In genomic region chr3:104221156-104221555, GRCm38 (mm10) we compare ENCODE assay signal across 8 mouse cellular contexts. TPM values are rescaled to one million over a fixed set of nuclear protein-coding genes. Genes with fewer than 3 reads are reported as not detected.
A peak's percentile ranks its signal among the peaks of the same experiment; 100 is the strongest.
DNase-seq lines count a peak whose midpoint lies in the region; ATAC-seq and TF ChIP-seq lines count a peak whose summit lies in the region.

No protein-coding gene starts in this region.

- peaks cover 4% of the 10 kb centered on the region for H3K4me1 ChIP-seq in heart, adult 2 months (ENCODE audit: control insufficient read depth, insufficient read depth, low read length)
- H3K4me1 ChIP-seq in bone marrow macrophage, adult 2 months (ENCODE audit: control insufficient read depth, insufficient read depth, low read length), result peaks cover 13% of the 10 kb centered on the region; the same call in 1 of the 2 replicates
- H3K4me1 ChIP-seq in intestine, embryonic 14.5 days (replicated peaks; ENCODE audit: control insufficient read depth, insufficient read depth, low read length), result peaks cover 1% of the 10 kb centered on the region
- peaks cover 20% of the 10 kb centered on the region for H3K4me1 ChIP-seq in midbrain, embryonic 13.5 days (replicated peaks)

- DNase-seq in heart, adult 2 months, result no peak
- no peak for DNase-seq in heart, adult 18-20 months
- DNase-seq in intestine, embryonic 14.5 days (ENCODE audit: low spot score), result no peak
- no peak for DNase-seq in left cerebral cortex, postnatal 25 days (ENCODE audit: low spot score in 2 of 2)
- DNase-seq in natural killer cell, adult 2 months (ENCODE audit: low spot score in 2 of 2), result no peak
- DNase-seq in left cerebral cortex, postnatal 4 days, result no peak

- no peak for ATAC-seq in intestine, embryonic 14.5 days (replicated peaks; ENCODE audit: low FRiP score, low TSS enrichment, low read depth)
- ATAC-seq in midbrain, embryonic 13.5 days, result no peak

- H3K4me3 ChIP-seq in heart, adult 2 months, result peak overlapping the region; percentile 93
- peak overlapping the region; percentile 71 for H3K4me3 ChIP-seq in bone marrow macrophage, adult 2 months (ENCODE audit: insufficient read depth, low read length)
- peak overlapping the region; percentile 89 for H3K4me3 ChIP-seq in intestine, embryonic 14.5 days (ENCODE audit: low read depth, low read length)
- peak overlapping the region; percentile 89 for H3K4me3 ChIP-seq in midbrain, embryonic 13.5 days (replicated peaks)

- no peak for TF ChIP-seq CTCF in heart, adult 2 months (IDR thresholded peaks at IDR 0.05)
- TF ChIP-seq CTCF in bone marrow macrophage, adult 2 months (IDR thresholded peaks at IDR 0.05; ENCODE audit: low read depth, low read length), result no peak

- peaks cover 2% of the 10 kb centered on the region for H3K79me2 ChIP-seq in heart, adult 2 months (replicated peaks; ENCODE audit: control insufficient read depth, insufficient read depth, low read length)

- TF ChIP-seq EP300 in heart, adult 2 months (IDR thresholded peaks at IDR 0.05; ENCODE audit: insufficient read depth, low read depth, low read length), result no peak

- peak overlapping the region; percentile 86 for H3K27ac ChIP-seq in heart, adult 2 months
- 0 out of 2 replicates have a peak overlapping the region, but pooled peaks have one; percentile 4 for H3K27ac ChIP-seq in bone marrow macrophage, adult 2 months (ENCODE audit: insufficient read depth, low read depth, low read length)
- H3K27ac ChIP-seq in intestine, embryonic 14.5 days (ENCODE audit: low read depth), result peak overlapping the region; percentile 84
- no peak overlapping the region for H3K27ac ChIP-seq in midbrain, embryonic 13.5 days

- no peaks in the 10 kb centered on the region; the same call in 1 of the 2 replicates for H3K36me3 ChIP-seq in heart, adult 2 months (ENCODE audit: control insufficient read depth, insufficient read depth, low read length)
- no peaks in the 10 kb centered on the region for H3K36me3 ChIP-seq in intestine, embryonic 14.5 days (ENCODE audit: control insufficient read depth, insufficient read depth, low read length)
- H3K36me3 ChIP-seq in midbrain, embryonic 13.5 days, result no peaks in the 10 kb centered on the region

- intact Hi-C loops in heart, adult 2 months (cut with DNase I), result loop anchor here (5.0 to 10.0 kb wide), 6 partner anchors 54 to 306 kb away; partner anchors contain the start of genes Lrig2 and Rsbn1
- intact Hi-C loops in left cerebral cortex, postnatal 25 days (cut with DNase I), result loop anchor here (2.0 kb wide), 1 partner anchor 214 kb away; no protein-coding TSS in a partner anchor
- intact Hi-C loops in left cerebral cortex, postnatal 4 days (cut with DNase I), result loop anchor here (10.0 kb wide), 1 partner anchor 214 kb away; no protein-coding TSS in a partner anchor

- H3K4me2 ChIP-seq in intestine, embryonic 14.5 days (ENCODE audit: low read length), result peak overlapping the region; percentile 60
- peak overlapping the region; percentile 57 for H3K4me2 ChIP-seq in midbrain, embryonic 13.5 days (replicated peaks)

- peak overlapping the region; percentile 28 for H3K9ac ChIP-seq in heart, adult 2 months (ENCODE audit: low read depth, low read length)
- peak overlapping the region; percentile 42 for H3K9ac ChIP-seq in intestine, embryonic 14.5 days (ENCODE audit: low read length)
- peak overlapping the region; percentile 21; the same call in 1 of the 2 replicates for H3K9ac ChIP-seq in midbrain, embryonic 13.5 days (replicated peaks)

- 13% methylated on average over 11 of the region's 11 CpGs for WGBS in heart, adult 2 months
- WGBS in intestine, embryonic 14.5 days, result 7% methylated on average over 11 of the region's 11 CpGs
- WGBS in midbrain, embryonic 13.5 days, result 10% methylated on average over 11 of the region's 11 CpGs

- H3K27me3 ChIP-seq in heart, adult 2 months (ENCODE audit: control insufficient read depth, insufficient read depth, low read length), result no peaks in the 10 kb centered on the region
- H3K27me3 ChIP-seq in intestine, embryonic 14.5 days (replicated peaks; ENCODE audit: control insufficient read depth, insufficient read depth, low read length), result no peaks in the 10 kb centered on the region
- H3K27me3 ChIP-seq in midbrain, embryonic 13.5 days, result no peaks in the 10 kb centered on the region

- no peaks in the 10 kb centered on the region for H3K9me3 ChIP-seq in intestine, embryonic 14.5 days (ENCODE audit: control insufficient read depth, low read length)
- H3K9me3 ChIP-seq in midbrain, embryonic 13.5 days, result no peaks in the 10 kb centered on the region

- TF ChIP-seq POLR2A in heart, adult 2 months (IDR thresholded peaks at IDR 0.05; ENCODE audit: insufficient read depth, low read depth, low read length), result no peak
- no peak for TF ChIP-seq POLR2A in bone marrow macrophage, adult 2 months (IDR thresholded peaks at IDR 0.05; ENCODE audit: borderline replicate concordance, low read depth, low read length)

RNA-seq across cellular contexts. Expression of gene Magi3, which starts 1.0 kb away (rescaled TPM):
- 10 to 100 TPM; 31.2 to 42.2 TPM for total RNA-seq in heart, adult 2 months (2021)
- 10.0 and 17.4 TPM in 2 replicates for polyA plus RNA-seq in heart, adult 2 months (2012; rRNA removed)
- 10 to 100 TPM; 37.6 to 43.1 TPM for total RNA-seq in heart, adult 18-20 months (2021)
- 1.6 and 2.1 TPM in 2 replicates for polyA plus RNA-seq in bone marrow macrophage, adult 2 months (2012; ENCODE audit: insufficient read depth, insufficient read length, missing spikeins)
- polyA plus RNA-seq in intestine, embryonic 14.5 days (2014; fragmentation: Nextera tagmentation; extraction: Ambion mirVana), result 9.5 and 10.0 TPM in 2 replicates
- 5.1 and 5.9 TPM in 2 replicates for polyA plus RNA-seq in midbrain, embryonic 13.5 days (2015; fragmentation: Nextera tagmentation; extraction: Ambion mirVana)
- 10 to 100 TPM; 48.7 to 49.2 TPM for total RNA-seq in left cerebral cortex, postnatal 25 days (2021)
- 10 to 100 TPM; 42.5 to 43.1 TPM for total RNA-seq in left cerebral cortex, postnatal 4 days (2021)
